Mouse (Mus musculus): ENCODE measurements around the gene Gm20388. TPM values are rescaled to one million over a fixed set of nuclear protein-coding genes. Genes with fewer than 3 reads are reported as not detected.

Gene Gm20388
- polyA plus RNA-seq, 1 experiment = not detected

GRCm38 (mm10) chr8:122014606-122015005, 2104.0 kb downstream of the Gm20388 start:
- Histone ChIP-seq H3K4me1 (ENCODE audit: control insufficient read depth, insufficient read depth, low read length) (peaks cover 50% of the 10 kb centered on the region), H3K27ac (ENCODE audit: insufficient read depth, low read depth, low read length) (peak overlapping the region; percentile 78), H3K4me3 (ENCODE audit: insufficient read depth, low read depth, low read length) (no peak overlapping the region)
- TF ChIP-seq CTCF (IDR thresholded peaks at IDR 0.05; ENCODE audit: insufficient read depth, low read depth, low read length) (no peak), POLR2A (IDR thresholded peaks at IDR 0.05; ENCODE audit: insufficient read depth, low read depth, low read length) (no peak)
- 28% methylated on average over 3 of the region's 3 CpGs for WGBS

DNA sequence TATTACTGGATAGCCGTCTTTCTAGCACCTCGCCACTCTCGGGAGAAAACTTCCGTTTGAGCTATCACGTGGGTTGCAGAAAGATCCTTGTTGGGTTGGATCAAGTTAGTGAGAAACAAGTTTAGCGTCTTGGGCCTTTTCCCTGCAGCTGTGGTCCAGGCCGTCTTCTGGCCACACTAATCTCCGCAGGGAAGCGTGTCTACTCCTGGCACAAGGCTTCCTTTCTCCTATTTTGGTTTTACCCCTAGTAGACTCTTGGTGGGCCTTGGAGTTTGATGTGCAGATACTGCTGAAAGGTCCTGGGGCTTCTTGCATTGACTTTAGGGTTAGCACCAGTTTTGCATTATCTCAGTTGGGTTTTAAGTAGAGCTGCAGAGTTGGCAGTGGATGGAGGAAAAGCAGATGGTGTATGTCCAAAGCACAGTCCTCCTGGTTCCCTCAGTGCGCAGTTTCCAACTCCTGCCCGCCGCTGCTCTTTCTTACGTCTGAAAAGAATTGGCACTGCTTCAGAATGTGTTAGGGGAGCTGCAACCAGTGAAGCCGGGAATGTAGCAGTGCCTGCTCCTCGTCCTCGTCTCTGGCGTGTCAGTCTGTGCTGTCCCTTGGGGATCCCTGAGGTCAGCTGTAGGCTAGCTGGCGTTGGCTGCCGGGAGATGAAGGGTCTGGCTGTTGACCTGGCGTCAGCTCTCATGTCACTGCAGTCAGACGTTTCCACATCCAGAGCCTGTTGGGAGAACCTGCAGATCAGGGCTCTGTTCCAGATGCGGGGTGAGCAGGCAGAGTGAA, 2107.6 kb downstream of the Gm20388 start:
- Histone ChIP-seq H3K4me1 (ENCODE audit: control insufficient read depth, insufficient read depth, low read length) (peaks cover 63% of the 10 kb centered on the region), H3K27ac (ENCODE audit: insufficient read depth, low read depth, low read length) (no peak overlapping the region), H3K4me3 (ENCODE audit: insufficient read depth, low read depth, low read length) (no peak overlapping the region)
- 61% methylated on average over 22 of the region's 22 CpGs for WGBS
- TF ChIP-seq CTCF (IDR thresholded peaks at IDR 0.05; ENCODE audit: insufficient read depth, low read depth, low read length) (no peak), POLR2A (IDR thresholded peaks at IDR 0.05; ENCODE audit: insufficient read depth, low read depth, low read length) (no peak)

DNA sequence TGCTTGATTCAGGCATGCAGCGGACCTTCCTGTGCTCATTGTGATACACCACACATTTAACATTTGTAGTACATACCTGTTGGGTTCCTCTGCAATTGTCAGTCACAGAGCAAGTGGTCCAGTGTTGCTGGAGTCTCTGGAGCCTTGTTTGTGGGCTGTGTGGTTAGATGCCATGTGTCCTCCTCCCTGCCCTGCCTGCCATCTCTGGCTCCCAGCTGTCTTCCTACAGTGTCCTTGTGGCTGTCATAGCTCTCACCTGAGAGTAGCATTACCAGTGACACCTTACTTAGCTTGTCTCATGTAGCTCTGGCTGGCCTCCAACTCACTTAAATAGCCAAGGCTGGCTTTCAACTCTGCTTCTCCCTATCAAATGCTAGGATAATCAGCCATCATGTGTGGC, 2108.5 kb downstream of the Gm20388 start:
- Histone ChIP-seq H3K27ac (ENCODE audit: insufficient read depth, low read depth, low read length) (no peak overlapping the region), H3K4me3 (ENCODE audit: insufficient read depth, low read depth, low read length) (no peak overlapping the region), H3K4me1 (ENCODE audit: control insufficient read depth, insufficient read depth, low read length) (peaks cover 55% of the 10 kb centered on the region)
- WGBS = 95% methylated on average over 1 of the region's 1 CpGs
- TF ChIP-seq POLR2A (IDR thresholded peaks at IDR 0.05; ENCODE audit: insufficient read depth, low read depth, low read length) (no peak), CTCF (IDR thresholded peaks at IDR 0.05; ENCODE audit: insufficient read depth, low read depth, low read length) (no peak)

- H3K4me3 ChIP-seq (ENCODE audit: insufficient read depth, low read depth, low read length) = no peak overlapping the region
- no peak overlapping the region for H3K27ac ChIP-seq (ENCODE audit: insufficient read depth, low read depth, low read length)
- 80% methylated on average over 8 of the region's 8 CpGs for whole genome bisulfite sequencing
- H3K4me1 ChIP-seq (ENCODE audit: control insufficient read depth, insufficient read depth, low read length) = peaks cover 46% of the 10 kb centered on the region
- TF ChIP-seq CTCF (IDR thresholded peaks at IDR 0.05; ENCODE audit: insufficient read depth, low read depth, low read length) (no peak), POLR2A (IDR thresholded peaks at IDR 0.05; ENCODE audit: insufficient read depth, low read depth, low read length) (no peak)
Measured at GRCm38 (mm10) chr8:122020050-122020771, 2109.6 kb downstream of the Gm20388 start.

GRCm38 (mm10) chr8:122021725-122022124, 2111.1 kb downstream of the Gm20388 start:
- H3K27ac ChIP-seq (ENCODE audit: insufficient read depth, low read depth, low read length) = no peak overlapping the region
- no peak overlapping the region for H3K4me3 ChIP-seq (ENCODE audit: insufficient read depth, low read depth, low read length)
- WGBS = 50% methylated on average over 2 of the region's 2 CpGs
- TF ChIP-seq POLR2A (IDR thresholded peaks at IDR 0.05; ENCODE audit: insufficient read depth, low read depth, low read length) (no peak), CTCF (IDR thresholded peaks at IDR 0.05; ENCODE audit: insufficient read depth, low read depth, low read length) (no peak)
- peaks cover 35% of the 10 kb centered on the region for H3K4me1 ChIP-seq (ENCODE audit: control insufficient read depth, insufficient read depth, low read length)

DNA sequence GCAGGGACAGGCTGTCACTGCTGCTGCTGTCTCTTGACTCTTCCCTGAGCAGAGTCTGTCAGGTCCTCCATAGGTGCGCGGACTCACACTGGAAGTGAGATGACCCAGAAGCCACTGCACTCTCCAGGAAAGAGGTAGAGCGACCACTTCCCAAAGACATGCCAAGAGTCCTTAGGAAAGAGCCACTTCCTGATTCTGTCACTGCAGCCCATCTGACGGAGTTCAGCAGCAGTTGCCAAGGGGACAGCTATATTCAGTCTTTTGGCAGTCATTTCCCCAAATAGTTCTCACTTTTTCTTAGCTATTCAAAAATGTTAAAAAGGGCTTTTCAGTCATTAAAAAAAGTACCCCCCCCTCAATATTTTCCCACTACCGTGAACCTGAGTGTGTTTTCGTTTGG, 2111.6 kb downstream of the Gm20388 start:
- TF ChIP-seq POLR2A (IDR thresholded peaks at IDR 0.05; ENCODE audit: insufficient read depth, low read depth, low read length) = no peak
- TF ChIP-seq CTCF (IDR thresholded peaks at IDR 0.05; ENCODE audit: insufficient read depth, low read depth, low read length) = no peak
- no peak overlapping the region for H3K4me3 ChIP-seq (ENCODE audit: insufficient read depth, low read depth, low read length)
- whole genome bisulfite sequencing = 67% methylated on average over 6 of the region's 6 CpGs
- no peak overlapping the region for H3K27ac ChIP-seq (ENCODE audit: insufficient read depth, low read depth, low read length)
- peaks cover 35% of the 10 kb centered on the region for H3K4me1 ChIP-seq (ENCODE audit: control insufficient read depth, insufficient read depth, low read length)

DNA sequence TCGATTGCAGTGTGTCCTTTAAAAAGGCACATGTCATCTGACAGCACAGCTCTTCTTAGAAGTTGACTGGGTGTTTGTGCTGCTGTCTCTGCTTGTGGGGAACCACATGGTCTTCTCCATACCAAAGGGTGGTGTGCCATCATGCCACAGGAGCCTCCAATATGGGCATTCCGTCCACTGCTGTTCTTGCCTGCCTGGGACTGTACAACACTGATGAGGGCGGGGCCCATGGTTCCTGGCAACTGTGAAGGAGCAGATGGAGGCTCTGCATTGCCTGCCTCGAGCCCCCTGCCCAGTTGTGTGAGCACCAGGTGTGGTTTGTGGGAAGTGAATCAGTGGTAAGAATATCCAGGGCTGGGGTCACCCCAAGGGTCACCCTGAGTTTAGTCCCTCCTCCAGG, 2112.1 kb downstream of the Gm20388 start:
- TF ChIP-seq POLR2A (IDR thresholded peaks at IDR 0.05; ENCODE audit: insufficient read depth, low read depth, low read length) (no peak), CTCF (IDR thresholded peaks at IDR 0.05; ENCODE audit: insufficient read depth, low read depth, low read length) (no peak)
- no peak overlapping the region for H3K4me3 ChIP-seq (ENCODE audit: insufficient read depth, low read depth, low read length)
- H3K27ac ChIP-seq (ENCODE audit: insufficient read depth, low read depth, low read length) = no peak overlapping the region
- WGBS = 62% methylated on average over 4 of the region's 4 CpGs
- H3K4me1 ChIP-seq (ENCODE audit: control insufficient read depth, insufficient read depth, low read length) = peaks cover 35% of the 10 kb centered on the region

- no peak overlapping the region for H3K27ac ChIP-seq (ENCODE audit: insufficient read depth, low read depth, low read length)
- TF ChIP-seq CTCF (IDR thresholded peaks at IDR 0.05; ENCODE audit: insufficient read depth, low read depth, low read length) (no peak), POLR2A (IDR thresholded peaks at IDR 0.05; ENCODE audit: insufficient read depth, low read depth, low read length) (no peak)
- H3K4me3 ChIP-seq (ENCODE audit: insufficient read depth, low read depth, low read length) = no peak overlapping the region
- 89% methylated on average over 9 of the region's 9 CpGs for WGBS
- peaks cover 30% of the 10 kb centered on the region for H3K4me1 ChIP-seq (ENCODE audit: control insufficient read depth, insufficient read depth, low read length)
Measured at GRCm38 (mm10) chr8:122025546-122025945, 2114.9 kb downstream of the Gm20388 start.

DNA sequence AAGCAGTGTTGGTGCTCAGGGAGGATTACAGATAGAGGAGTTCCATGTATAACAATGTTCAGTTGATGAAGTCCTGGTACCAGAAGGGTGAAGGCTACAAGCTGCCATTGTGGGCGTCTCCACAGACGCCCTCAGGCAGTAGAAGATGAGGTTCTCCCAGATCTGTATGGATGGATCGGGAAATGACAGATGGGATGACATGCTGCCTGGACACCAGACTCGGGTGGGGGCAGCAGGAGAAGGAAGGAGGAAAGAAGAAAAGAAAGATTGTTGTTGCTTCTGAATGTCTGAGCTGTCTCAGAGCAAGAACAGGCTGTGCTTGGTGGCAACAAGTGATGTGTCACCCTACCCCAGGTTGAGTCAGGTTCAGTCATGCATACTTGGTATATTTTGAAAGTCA, 2117.5 kb downstream of the Gm20388 start:
- Histone ChIP-seq H3K4me3 (ENCODE audit: insufficient read depth, low read depth, low read length) (no peak overlapping the region), H3K4me1 (ENCODE audit: control insufficient read depth, insufficient read depth, low read length) (peaks cover 32% of the 10 kb centered on the region), H3K27ac (ENCODE audit: insufficient read depth, low read depth, low read length) (no peak overlapping the region)
- no peak for TF ChIP-seq POLR2A (IDR thresholded peaks at IDR 0.05; ENCODE audit: insufficient read depth, low read depth, low read length)
- TF ChIP-seq CTCF (IDR thresholded peaks at IDR 0.05; ENCODE audit: insufficient read depth, low read depth, low read length) = no peak
- 91% methylated on average over 4 of the region's 4 CpGs for WGBS

Data from olfactory bulb, adult 2 months (tissue).